Mouse (Mus musculus): ENCODE data around the gene Rnf214. TPM values are rescaled to one million over a fixed set of nuclear protein-coding genes. Genes with fewer than 3 reads are reported as not detected.
A peak's percentile ranks its signal among the peaks of the same experiment; 100 is the strongest.

Gene Rnf214
- polyA plus RNA-seq, 2 experiments: 6.3 to 12.0 TPM

DNA sequence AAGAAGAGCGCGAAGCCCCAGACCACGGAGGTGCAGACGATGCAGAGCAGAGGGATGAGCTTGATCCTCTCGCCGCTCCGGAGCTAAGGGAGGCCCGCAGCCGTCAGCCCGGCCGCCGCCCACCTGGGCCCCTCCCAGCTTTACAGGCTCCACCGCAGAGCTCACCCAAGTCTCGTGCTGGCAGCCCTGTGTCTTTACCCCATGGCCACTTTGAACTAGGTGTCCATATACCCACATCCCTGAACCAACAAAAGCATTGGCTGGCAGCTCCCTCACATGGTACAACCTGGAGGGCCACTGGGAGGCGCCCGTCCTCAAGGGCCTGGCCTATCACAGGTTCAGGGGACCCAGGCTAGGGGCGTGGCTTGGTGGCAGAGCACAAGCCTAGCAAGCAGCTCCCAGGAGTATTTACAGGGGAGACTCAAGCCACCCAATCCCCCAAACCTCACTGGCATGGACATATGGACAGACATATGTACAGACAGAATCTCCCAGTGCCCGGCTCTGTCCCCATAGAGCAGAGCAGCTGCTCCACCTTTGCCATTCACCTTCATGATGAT, 34.7 kb upstream of the Rnf214 start:
- Histone ChIP-seq H3K27me3 (ENCODE audit: control insufficient read depth, insufficient read depth, low read length) (no peaks in the 10 kb centered on the region), H3K9me3 (ENCODE audit: control insufficient read depth, low read length) (peaks cover 3% of the 10 kb centered on the region; the same call in 1 of the 2 replicates), H3K36me3 (replicated peaks; ENCODE audit: control insufficient read depth, insufficient read depth, low read depth) (peaks cover 16% of the 10 kb centered on the region), H3K4me1 (replicated peaks; ENCODE audit: control insufficient read depth in 2 of 2, insufficient read depth in 2 of 2, low read length in 1 of 2) (peaks cover 17 to 35% of the 10 kb centered on the region in 2 experiments), H3K4me3 (ENCODE audit: insufficient read depth in 1 of 2, low read depth in 2 of 2, low read length in 2 of 2) (no peak overlapping the region), H3K9ac (replicated peaks) (no peak overlapping the region), H3K4me2 (ENCODE audit: low read depth) (no peak overlapping the region), H3K27ac (no peak overlapping the region)
- DNase-seq (ENCODE audit: low read depth in 3 of 3, low spot score in 3 of 3) (peak in 1 of 3 experiments; percentile 60), ATAC-seq (ENCODE audit: insufficient read depth) (peak; percentile 38; the same call in 1 of the 2 replicates)
- TF ChIP-seq EP300 (IDR thresholded peaks at IDR 0.05; ENCODE audit: low read depth) (no peak), CTCF (IDR thresholded peaks at IDR 0.05; ENCODE audit: low read depth) (peak; percentile 78)
- 75% methylated on average over 18 of the region's 18 CpGs for WGBS (ENCODE audit: insufficient replicate concordance)

DNA sequence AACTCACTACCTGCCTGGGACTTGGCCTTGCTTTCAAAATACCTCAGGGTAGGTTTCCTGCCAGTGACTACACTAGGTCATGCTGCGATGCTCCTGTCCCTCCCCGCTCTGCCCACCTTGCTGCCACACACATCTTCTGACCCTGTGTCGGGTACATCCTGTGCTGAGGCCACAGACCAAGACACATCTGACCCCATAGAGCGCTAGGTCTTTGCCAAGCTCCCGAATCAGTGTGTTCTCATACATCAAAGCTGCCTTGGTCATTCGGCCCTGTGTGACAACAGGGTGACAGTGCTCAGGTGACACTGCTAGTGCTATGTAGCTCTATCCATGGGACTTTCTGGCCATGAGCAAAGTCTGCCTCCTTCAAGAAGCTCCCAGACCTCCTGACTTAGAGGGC, 33.1 kb upstream of the Rnf214 start:
- DNase-seq (ENCODE audit: low read depth in 3 of 3, low spot score in 3 of 3) (no peak), ATAC-seq (ENCODE audit: insufficient read depth) (no peak)
- peaks cover 3% of the 10 kb centered on the region; the same call in 1 of the 2 replicates for H3K9me3 ChIP-seq (ENCODE audit: control insufficient read depth, low read length)
- no peak overlapping the region for H3K4me2 ChIP-seq (ENCODE audit: low read depth)
- 86% methylated on average over 6 of the region's 6 CpGs for WGBS (ENCODE audit: insufficient replicate concordance)
- H3K27ac ChIP-seq: no peak overlapping the region
- H3K4me3 ChIP-seq (ENCODE audit: insufficient read depth in 1 of 2, low read depth in 2 of 2, low read length in 2 of 2): no peak overlapping the region
- TF ChIP-seq EP300 (IDR thresholded peaks at IDR 0.05; ENCODE audit: low read depth) (no peak), CTCF (IDR thresholded peaks at IDR 0.05; ENCODE audit: low read depth) (no peak)
- no peak overlapping the region for H3K9ac ChIP-seq (replicated peaks)
- H3K36me3 ChIP-seq (replicated peaks; ENCODE audit: control insufficient read depth, insufficient read depth, low read depth): peaks cover 15% of the 10 kb centered on the region
- H3K27me3 ChIP-seq (ENCODE audit: control insufficient read depth, insufficient read depth, low read length): peaks cover 7% of the 10 kb centered on the region
- H3K4me1 ChIP-seq (replicated peaks; ENCODE audit: control insufficient read depth in 2 of 2, insufficient read depth in 2 of 2, low read length in 1 of 2): peaks cover 17 to 29% of the 10 kb centered on the region in 2 experiments

DNA sequence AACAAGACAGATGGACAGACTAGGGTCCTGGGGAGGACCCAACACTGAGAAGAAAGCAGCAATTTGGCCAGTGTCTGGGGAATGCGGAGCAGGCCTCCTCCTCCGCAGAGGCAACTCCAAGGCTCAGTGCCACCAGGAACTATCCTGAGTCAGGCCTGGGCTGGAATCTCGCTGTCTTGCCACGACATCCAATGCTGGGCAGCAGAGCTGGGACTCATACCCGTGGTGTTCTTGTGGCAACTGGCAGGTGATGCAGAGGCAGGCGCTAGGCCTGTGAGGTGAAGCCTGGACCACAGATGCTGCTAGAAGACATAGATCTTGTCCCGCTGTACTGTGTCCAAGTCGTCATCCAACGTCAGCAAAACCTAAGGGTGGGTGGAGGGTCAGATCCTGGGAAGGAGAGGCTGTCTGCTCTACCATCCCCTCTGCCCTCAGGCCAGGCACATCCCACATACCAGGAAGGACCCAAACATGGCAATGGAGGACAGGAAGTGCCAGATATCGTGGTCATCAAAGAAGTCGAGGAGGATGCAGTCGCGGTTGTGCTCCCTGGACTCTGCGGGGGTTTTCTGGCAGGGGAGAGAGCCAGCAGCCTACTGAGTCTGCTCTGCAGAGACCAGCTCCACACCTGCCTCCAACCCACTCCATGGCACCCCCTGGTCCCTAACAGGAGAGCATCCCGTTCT, 32.4 kb upstream of the Rnf214 start:
- no peak overlapping the region for H3K9ac ChIP-seq (replicated peaks)
- H3K27me3 ChIP-seq (ENCODE audit: control insufficient read depth, insufficient read depth, low read length): peaks cover 7% of the 10 kb centered on the region
- no peak for TF ChIP-seq CTCF (IDR thresholded peaks at IDR 0.05; ENCODE audit: low read depth)
- no peak for TF ChIP-seq EP300 (IDR thresholded peaks at IDR 0.05; ENCODE audit: low read depth)
- peaks cover 15 to 22% of the 10 kb centered on the region in 2 experiments for H3K4me1 ChIP-seq (replicated peaks; ENCODE audit: control insufficient read depth in 2 of 2, insufficient read depth in 2 of 2, low read length in 1 of 2)
- H3K4me3 ChIP-seq (ENCODE audit: insufficient read depth in 1 of 2, low read depth in 2 of 2, low read length in 2 of 2): no peak overlapping the region
- peaks cover 9% of the 10 kb centered on the region for H3K36me3 ChIP-seq (replicated peaks; ENCODE audit: control insufficient read depth, insufficient read depth, low read depth)
- H3K4me2 ChIP-seq (ENCODE audit: low read depth): no peak overlapping the region
- no peak for ATAC-seq (ENCODE audit: insufficient read depth)
- H3K9me3 ChIP-seq (ENCODE audit: control insufficient read depth, low read length): no peaks in the 10 kb centered on the region
- no peak overlapping the region for H3K27ac ChIP-seq
- DNase-seq (ENCODE audit: low read depth in 3 of 3, low spot score in 3 of 3): no peak
- WGBS (ENCODE audit: insufficient replicate concordance): 66% methylated on average over 15 of the region's 15 CpGs

DNA sequence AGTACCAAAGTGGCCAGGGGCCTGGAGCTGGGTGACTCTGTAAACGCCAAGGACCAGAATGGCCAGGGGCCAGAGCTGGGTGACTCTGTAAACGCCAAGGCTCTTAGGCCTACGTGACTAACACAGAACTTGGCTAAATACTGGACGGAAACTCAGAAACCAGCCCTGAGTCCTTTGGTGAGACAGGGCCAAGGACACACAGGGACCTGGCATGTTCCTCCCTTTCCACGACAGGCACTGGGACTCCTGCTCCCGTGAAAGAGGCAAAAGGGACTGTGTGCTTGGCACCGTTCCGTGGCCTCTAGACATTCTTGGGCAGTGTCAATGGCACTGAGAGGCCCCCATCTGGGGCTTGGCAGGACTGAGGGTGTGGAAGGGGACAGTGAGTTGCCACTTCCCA, 31.4 kb upstream of the Rnf214 start:
- Histone ChIP-seq H3K27me3 (ENCODE audit: control insufficient read depth, insufficient read depth, low read length) (peaks cover 7% of the 10 kb centered on the region), H3K4me3 (ENCODE audit: insufficient read depth in 1 of 2, low read depth in 2 of 2, low read length in 2 of 2) (no peak overlapping the region), H3K4me2 (ENCODE audit: low read depth) (no peak overlapping the region), H3K27ac (no peak overlapping the region), H3K4me1 (replicated peaks; ENCODE audit: control insufficient read depth in 2 of 2, insufficient read depth in 2 of 2, low read length in 1 of 2) (peaks cover 10 to 17% of the 10 kb centered on the region in 2 experiments), H3K9ac (replicated peaks) (no peak overlapping the region), H3K36me3 (replicated peaks; ENCODE audit: control insufficient read depth, insufficient read depth, low read depth) (peaks cover 9% of the 10 kb centered on the region), H3K9me3 (ENCODE audit: control insufficient read depth, low read length) (no peaks in the 10 kb centered on the region)
- WGBS (ENCODE audit: insufficient replicate concordance): 80% methylated on average over 8 of the region's 8 CpGs
- no peak for TF ChIP-seq CTCF (IDR thresholded peaks at IDR 0.05; ENCODE audit: low read depth)
- no peak for TF ChIP-seq EP300 (IDR thresholded peaks at IDR 0.05; ENCODE audit: low read depth)
- no peak for ATAC-seq (ENCODE audit: insufficient read depth)
- DNase-seq (ENCODE audit: low read depth in 3 of 3, low spot score in 3 of 3): no peak

DNA sequence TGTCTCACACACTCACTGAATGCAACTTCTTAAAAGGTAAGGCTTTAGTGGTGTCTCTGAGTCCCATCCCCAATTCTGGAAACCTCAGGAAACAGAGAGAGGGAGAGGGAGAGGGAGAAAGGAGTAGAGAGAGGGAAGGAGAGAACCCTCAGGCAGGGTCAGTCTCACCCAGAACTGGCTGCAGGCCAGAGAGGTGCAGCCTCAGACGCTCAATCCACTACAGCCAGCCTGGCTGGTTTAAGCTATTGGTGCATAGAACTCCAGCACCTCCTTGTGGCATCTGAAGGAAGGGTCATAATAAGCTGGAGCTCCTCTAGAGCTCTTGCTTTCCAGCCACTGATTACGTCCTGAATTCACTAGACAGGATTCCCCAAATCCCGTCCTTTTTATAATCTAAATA, 30.2 kb upstream of the Rnf214 start:
- Histone ChIP-seq H3K4me3 (ENCODE audit: insufficient read depth in 1 of 2, low read depth in 2 of 2, low read length in 2 of 2) (no peak overlapping the region), H3K9ac (replicated peaks) (no peak overlapping the region), H3K27me3 (ENCODE audit: control insufficient read depth, insufficient read depth, low read length) (peaks cover 7% of the 10 kb centered on the region), H3K4me1 (replicated peaks; ENCODE audit: control insufficient read depth in 2 of 2, insufficient read depth in 2 of 2, low read length in 1 of 2) (peaks cover 3 to 9% of the 10 kb centered on the region in 2 experiments), H3K27ac (no peak overlapping the region), H3K9me3 (ENCODE audit: control insufficient read depth, low read length) (no peaks in the 10 kb centered on the region), H3K36me3 (replicated peaks; ENCODE audit: control insufficient read depth, insufficient read depth, low read depth) (peaks cover 6% of the 10 kb centered on the region), H3K4me2 (ENCODE audit: low read depth) (no peak overlapping the region)
- 25% methylated on average over 3 of the region's 3 CpGs for WGBS (ENCODE audit: insufficient replicate concordance)
- DNase-seq (ENCODE audit: low read depth in 3 of 3, low spot score in 3 of 3) (no peak), ATAC-seq (ENCODE audit: insufficient read depth) (peak; percentile 38)
- no peak for TF ChIP-seq EP300 (IDR thresholded peaks at IDR 0.05; ENCODE audit: low read depth)
- TF ChIP-seq CTCF (IDR thresholded peaks at IDR 0.05; ENCODE audit: low read depth): peak; percentile 86

Data from liver, embryonic 14.5 days (tissue).